Mouse (Mus musculus) liver, embryonic 16.5 days (tissue): Measurements from ENCODE around the gene Tmem178b. TPM values are rescaled to one million over a fixed set of nuclear protein-coding genes. Genes with fewer than 3 reads are reported as not detected.

Source experiments
- ATAC-seq: fragments of 200-750 bp; cut with Nextera tagmentation; 2 replicates; pipeline ENCODE4 v1.8.0; 2017; ENCODE audit warnings: low read depth, mild to moderate bottlenecking, moderate number of reproducible peaks, moderate library complexity
- H3K27ac ChIP-seq: fragments of 300-500 bp; sonication (generic); 2 replicates; pipeline ENCODE4 v1.5.1; 2014; ENCODE audit warnings: mild to moderate bottlenecking, low read length
- H3K27me3 ChIP-seq: fragments of 300-500 bp; sonication (generic); 2 replicates; pipeline ENCODE4 v1.6.1; 2014; ENCODE audit warnings: low read depth, low read length, mixed read lengths; ENCODE audit not compliant: control insufficient read depth, insufficient read depth
- H3K36me3 ChIP-seq: fragments of 300-500 bp; sonication (generic); 2 replicates; pipeline ENCODE4 v1.6.1; 2014; ENCODE audit warnings: mild to moderate bottlenecking; ENCODE audit not compliant: control insufficient read depth, insufficient read depth
- H3K4me1 ChIP-seq: fragments of 300-500 bp; sonication (generic); 2 replicates; pipeline ENCODE4 v1.6.1; 2014; ENCODE audit warnings: low read depth, low read length, mixed read lengths; ENCODE audit not compliant: control insufficient read depth
- H3K4me2 ChIP-seq: fragments of 300-500 bp; sonication (generic); 2 replicates; pipeline ENCODE4 v1.6.1; 2014; ENCODE audit warnings: low read depth, low read length, mixed read lengths
- H3K4me3 ChIP-seq: fragments of 300-500 bp; sonication (generic); 2 replicates; pipeline ENCODE4 v1.5.1; 2014; ENCODE audit warnings: low read depth, mild to moderate bottlenecking, low read length
- H3K9ac ChIP-seq: fragments of 300-500 bp; sonication (generic); 2 replicates; pipeline ENCODE4 v1.6.1; 2014; ENCODE audit warnings: low read depth, low read length
- H3K9me3 ChIP-seq: fragments of 300-500 bp; sonication (generic); replicated peaks from 2 replicates; pipeline ENCODE4 v1.6.1; 2016; ENCODE audit warnings: low read length; ENCODE audit not compliant: control insufficient read depth
- WGBS: fragments of 180-500 bp; shearing (Covaris S2); extraction: QIAGEN DNeasy Blood & Tissue Kit; methylation state at CpG from one replicate; pipeline ENCODE4 v1.1.7; 2014; ENCODE audit not compliant: insufficient replicate concordance; 5-methylcytosine and 5-hydroxymethylcytosine counted together
- polyA plus RNA-seq: library from polyadenylated mRNA; unstranded; fragments of >200 nt; fragmentation: Nextera tagmentation; extraction: Ambion mirVana; gene quantifications from 2 replicates; pipeline ENCODE4 v1.2.1, GENCODE M21; 2015

Gene Tmem178b
- polyA plus RNA-seq, 1 experiment from 2014 or later: not detected

DNA sequence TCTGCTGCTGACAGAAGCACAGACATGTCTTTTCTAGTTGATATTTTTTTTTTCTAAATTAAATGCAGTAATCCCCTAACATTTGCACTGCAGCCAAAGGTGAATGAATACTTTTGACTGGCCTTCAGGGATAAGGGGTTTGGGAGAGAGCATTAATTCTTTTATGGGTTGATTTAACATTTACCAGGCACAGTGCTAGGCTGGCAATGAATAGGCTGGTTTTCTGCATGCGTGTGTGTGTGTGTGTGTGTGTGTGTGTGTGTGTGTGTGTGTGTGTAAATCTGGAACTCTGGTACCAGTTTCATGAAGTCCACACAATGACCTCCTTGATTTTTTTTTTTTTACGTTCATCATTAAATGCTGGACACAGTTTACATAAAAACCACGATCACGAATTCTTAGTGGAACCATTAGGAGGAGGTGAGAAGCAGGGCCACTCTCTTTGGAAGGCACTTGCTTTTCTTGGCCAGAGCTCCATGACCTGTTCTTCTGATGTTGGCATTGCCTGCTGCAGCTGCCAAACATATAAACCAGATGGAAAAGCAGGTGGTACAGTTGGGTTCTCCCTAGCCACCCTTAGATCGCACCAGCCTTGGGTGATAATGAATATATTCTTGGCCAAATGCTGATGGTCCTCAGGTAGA lies 203.7 kb downstream of the Tmem178b start:
- Histone ChIP-seq H3K27ac (no peak overlapping the region), H3K4me3 (no peak overlapping the region), H3K36me3 (no peaks in the 10 kb centered on the region), H3K4me1 (no peaks in the 10 kb centered on the region), H3K9me3 (no peaks in the 10 kb centered on the region), H3K4me2 (no peak overlapping the region), H3K27me3 (no peaks in the 10 kb centered on the region), H3K9ac (no peak overlapping the region)
- WGBS: 68% methylated on average over 5 of the region's 5 CpGs
- no peak for ATAC-seq

DNA sequence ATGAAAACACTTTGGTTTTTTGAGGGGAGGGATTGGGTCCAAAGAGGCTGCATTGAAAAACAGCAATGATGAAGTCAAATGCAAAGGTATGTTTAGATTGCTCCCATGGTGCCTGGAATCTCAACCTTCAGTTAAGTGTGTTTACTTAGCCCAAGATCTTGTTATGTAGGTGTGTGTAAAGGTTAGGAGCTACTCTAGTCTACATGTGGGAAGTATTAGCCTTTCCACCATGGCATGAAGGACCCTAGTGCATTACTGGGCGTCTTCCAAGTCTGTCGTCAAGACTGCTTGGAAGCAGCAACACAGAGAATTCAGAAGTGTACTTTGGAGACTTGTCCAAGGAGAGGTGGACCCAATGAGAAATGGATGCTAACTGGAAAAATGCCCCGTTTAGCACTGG lies 205.3 kb downstream of the Tmem178b start:
- ATAC-seq: no peak
- Histone ChIP-seq H3K27me3 (no peaks in the 10 kb centered on the region), H3K9ac (no peak overlapping the region), H3K36me3 (no peaks in the 10 kb centered on the region), H3K27ac (no peak overlapping the region), H3K9me3 (no peaks in the 10 kb centered on the region), H3K4me2 (no peak overlapping the region), H3K4me1 (no peaks in the 10 kb centered on the region), H3K4me3 (no peak overlapping the region)
- 51% methylated on average over 3 of the region's 3 CpGs for WGBS

DNA sequence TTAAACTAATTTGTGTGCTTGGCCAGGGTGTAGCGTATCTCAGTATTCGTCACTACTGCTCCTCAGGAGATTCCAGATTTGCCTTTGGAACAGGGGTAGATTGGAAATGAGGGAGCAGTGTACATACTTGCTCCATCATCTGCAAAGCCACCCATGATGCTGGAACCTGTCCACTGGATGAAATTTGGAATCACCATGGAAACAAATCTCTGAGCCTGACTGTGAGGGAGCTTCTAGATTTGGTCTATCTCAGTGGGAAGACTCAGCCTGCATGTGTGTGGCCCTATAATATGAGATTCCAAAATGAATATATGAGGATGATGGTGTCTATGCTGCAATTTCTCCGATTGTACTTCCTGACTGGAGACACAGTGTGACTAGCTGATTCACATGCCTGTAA lies 210.7 kb downstream of the Tmem178b start:
- H3K4me2 ChIP-seq: no peak overlapping the region
- H3K27me3 ChIP-seq: no peaks in the 10 kb centered on the region
- no peaks in the 10 kb centered on the region for H3K36me3 ChIP-seq
- no peaks in the 10 kb centered on the region for H3K4me1 ChIP-seq
- H3K4me3 ChIP-seq: no peak overlapping the region
- no peaks in the 10 kb centered on the region for H3K9me3 ChIP-seq
- no peak for ATAC-seq
- no peak overlapping the region for H3K9ac ChIP-seq
- WGBS: 65% methylated on average over 3 of the region's 3 CpGs
- H3K27ac ChIP-seq: no peak overlapping the region

DNA sequence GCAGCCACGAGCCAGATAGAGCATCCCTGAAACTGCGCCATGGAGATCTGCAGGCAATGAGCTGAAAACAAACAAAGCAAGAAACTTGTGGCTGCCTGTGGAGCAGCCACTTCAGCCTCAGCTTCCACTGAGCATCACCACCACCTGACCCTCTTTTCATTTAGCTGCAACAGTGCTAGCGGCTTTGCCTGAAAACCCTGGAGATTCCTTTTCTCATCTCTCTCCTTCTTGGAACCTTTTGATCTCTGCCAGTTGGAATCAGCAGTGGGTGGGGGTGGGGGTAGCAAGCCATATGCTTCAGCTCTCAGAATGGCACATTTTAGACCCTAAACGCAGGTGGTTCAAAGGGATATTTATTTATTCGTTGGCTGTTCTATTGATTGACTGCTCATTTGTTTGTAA lies 218.2 kb downstream of the Tmem178b start:
- WGBS: 29% methylated on average over 5 of the region's 5 CpGs
- no peaks in the 10 kb centered on the region for H3K9me3 ChIP-seq
- no peak overlapping the region for H3K9ac ChIP-seq
- H3K4me1 ChIP-seq: no peaks in the 10 kb centered on the region
- no peak overlapping the region for H3K4me3 ChIP-seq
- ATAC-seq: no peak
- H3K27ac ChIP-seq: no peak overlapping the region
- no peak overlapping the region for H3K4me2 ChIP-seq
- no peaks in the 10 kb centered on the region for H3K36me3 ChIP-seq
- no peaks in the 10 kb centered on the region for H3K27me3 ChIP-seq

DNA sequence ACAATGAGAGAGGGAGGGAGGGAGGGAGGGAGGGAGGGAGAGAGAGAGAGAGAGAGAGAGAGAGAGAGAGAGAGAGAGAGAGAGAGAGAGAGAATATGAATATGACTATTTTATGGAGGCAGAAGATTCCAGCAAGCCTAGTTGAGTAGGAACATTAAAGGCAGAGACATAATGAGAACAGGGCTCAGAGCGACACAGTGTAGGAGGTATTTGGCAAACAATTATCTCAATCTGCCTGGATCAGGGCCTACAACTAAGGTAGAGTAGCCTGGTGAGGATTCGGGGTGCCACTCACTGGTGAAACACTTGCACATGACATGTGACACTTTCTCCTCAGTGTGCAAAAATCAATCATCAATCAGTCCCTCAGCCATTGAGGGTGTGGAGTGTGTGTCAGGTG lies 225.4 kb downstream of the Tmem178b start:
- Histone ChIP-seq H3K27me3 (no peaks in the 10 kb centered on the region), H3K36me3 (no peaks in the 10 kb centered on the region), H3K27ac (no peak overlapping the region), H3K4me3 (no peak overlapping the region), H3K9ac (no peak overlapping the region), H3K4me2 (no peak overlapping the region), H3K4me1 (no peaks in the 10 kb centered on the region), H3K9me3 (no peaks in the 10 kb centered on the region)
- WGBS: 48% methylated on average over 2 of the region's 2 CpGs
- ATAC-seq: no peak

DNA sequence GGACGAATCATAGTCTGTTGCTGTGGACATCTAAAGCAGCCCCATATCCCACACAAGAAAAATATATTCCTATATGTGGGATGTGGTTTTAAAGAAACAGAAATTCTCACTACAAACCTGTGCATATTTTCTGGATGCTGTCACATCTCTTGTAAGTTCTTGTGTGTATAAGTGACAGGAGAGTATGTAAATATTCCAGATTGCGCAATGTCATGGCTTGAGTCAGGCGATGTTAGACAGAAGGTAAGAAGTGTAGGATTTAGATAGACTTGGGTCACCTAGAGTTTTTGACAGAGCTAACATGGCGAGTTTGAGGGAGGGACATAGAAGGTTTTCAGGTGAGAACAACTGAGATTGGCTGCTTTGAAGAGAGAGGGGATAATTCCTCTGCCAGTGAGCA lies 228.7 kb downstream of the Tmem178b start:
- H3K36me3 ChIP-seq: no peaks in the 10 kb centered on the region
- H3K9me3 ChIP-seq: no peaks in the 10 kb centered on the region
- no peak overlapping the region for H3K27ac ChIP-seq
- ATAC-seq: no peak
- no peak overlapping the region for H3K4me2 ChIP-seq
- no peak overlapping the region for H3K9ac ChIP-seq
- no peaks in the 10 kb centered on the region for H3K4me1 ChIP-seq
- no peaks in the 10 kb centered on the region for H3K27me3 ChIP-seq
- H3K4me3 ChIP-seq: no peak overlapping the region
- WGBS: 53% methylated on average over 4 of the region's 4 CpGs

DNA sequence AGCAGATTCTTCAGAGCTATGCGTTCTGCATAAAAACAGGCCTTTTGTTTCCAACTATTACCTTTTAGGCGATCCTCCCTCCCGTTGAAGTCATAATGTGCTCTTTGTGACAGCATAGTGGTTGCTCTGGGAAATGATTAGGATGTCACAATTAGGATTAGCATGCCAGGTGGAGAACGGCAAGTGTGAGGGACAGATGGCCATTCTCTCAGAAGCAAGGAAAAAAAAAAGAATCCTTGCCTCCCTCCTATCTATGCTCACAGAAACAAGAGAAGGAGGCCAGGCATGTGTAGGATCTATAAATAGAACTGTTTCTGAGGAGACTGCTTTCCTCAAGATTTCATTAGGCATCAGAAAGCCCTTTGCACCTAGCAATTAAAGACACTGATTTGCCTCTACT lies 229.8 kb downstream of the Tmem178b start:
- WGBS: 57% methylated on average over 4 of the region's 4 CpGs

DNA sequence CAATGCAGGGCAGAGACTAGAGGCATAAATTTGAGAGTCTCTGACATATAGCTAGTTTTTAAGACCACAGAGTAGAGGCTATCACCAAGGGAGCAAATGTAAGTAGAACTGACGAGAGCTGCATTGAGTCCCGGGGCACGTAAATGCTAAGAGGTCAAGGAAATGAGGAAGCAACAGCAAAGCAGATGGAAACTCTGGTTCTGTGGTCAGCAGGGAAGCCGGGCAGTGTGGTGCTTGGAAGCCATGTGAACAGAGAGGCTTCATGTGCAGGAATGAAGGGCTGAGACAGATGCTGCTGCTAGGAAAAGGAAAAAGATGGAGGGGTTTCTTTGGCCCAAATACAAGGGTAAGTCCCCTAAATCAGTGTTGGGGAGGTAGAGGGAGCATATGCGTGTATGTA lies 237.0 kb downstream of the Tmem178b start:
- WGBS: 21% methylated on average over 5 of the region's 5 CpGs
- H3K27ac ChIP-seq: no peak overlapping the region

More for the DNA sequence above, 229.8 kb downstream of the Tmem178b start:
- Histone ChIP-seq H3K9ac (no peak overlapping the region), H3K9me3 (no peaks in the 10 kb centered on the region), H3K4me3 (no peak overlapping the region), H3K36me3 (no peaks in the 10 kb centered on the region), H3K27ac (no peak overlapping the region), H3K27me3 (no peaks in the 10 kb centered on the region), H3K4me2 (no peak overlapping the region), H3K4me1 (no peaks in the 10 kb centered on the region)
- ATAC-seq: no peak

DNA sequence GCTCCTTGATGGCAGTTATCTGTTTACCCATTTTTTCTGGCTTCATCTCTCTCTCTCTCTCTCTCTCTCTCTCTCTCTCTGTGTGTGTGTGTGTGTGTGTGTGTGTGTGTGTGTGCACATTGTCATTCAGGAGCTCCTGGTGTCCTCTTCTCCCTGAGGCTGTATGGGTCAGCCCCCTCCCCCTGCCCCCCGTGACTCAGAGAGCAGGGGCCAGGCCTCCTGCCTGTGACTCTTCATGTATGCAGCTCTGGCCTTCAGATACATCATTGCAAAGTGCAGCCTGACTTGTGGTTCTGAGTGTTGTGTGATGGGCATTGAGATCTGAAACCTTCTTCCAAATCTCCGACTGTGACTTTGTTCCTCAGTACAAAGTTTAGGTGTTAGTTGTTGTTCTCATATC lies 237.7 kb downstream of the Tmem178b start:
- Histone ChIP-seq H3K4me2 (no peak overlapping the region), H3K36me3 (no peaks in the 10 kb centered on the region), H3K9ac (no peak overlapping the region), H3K27ac (no peak overlapping the region), H3K9me3 (no peaks in the 10 kb centered on the region), H3K4me1 (no peaks in the 10 kb centered on the region), H3K27me3 (no peaks in the 10 kb centered on the region), H3K4me3 (no peak overlapping the region)
- WGBS: 68% methylated on average over 2 of the region's 2 CpGs
- ATAC-seq: no peak

More for the DNA sequence above, 237.0 kb downstream of the Tmem178b start:
- no peak overlapping the region for H3K9ac ChIP-seq
- ATAC-seq: no peak
- H3K36me3 ChIP-seq: no peaks in the 10 kb centered on the region
- no peaks in the 10 kb centered on the region for H3K27me3 ChIP-seq
- no peaks in the 10 kb centered on the region for H3K9me3 ChIP-seq
- no peak overlapping the region for H3K4me3 ChIP-seq
- no peak overlapping the region for H3K4me2 ChIP-seq
- H3K4me1 ChIP-seq: no peaks in the 10 kb centered on the region
